17 mouse cellular contexts compared by ENCODE assay signal in genomic region chr1:138145148-138145547, GRCm38 (mm10). TPM values are rescaled to one million over a fixed set of nuclear protein-coding genes. Genes with fewer than 3 reads are reported as not detected.
"Had no signal": no experiment of that assay in that cellular context is flagged by ENCODE, and none has a peak within 500 bp of the region (broad histone marks: within the 10 kb centered on the region; RNA-seq: fewer than 3 reads in every experiment).

No protein-coding gene starts in this region.

- H3K4me3 ChIP-seq: layer of hippocampus, adult 2 months; left cerebral cortex, adult 2 months; limb, embryonic 15.5 days; liver, embryonic 13.5 days; midbrain, embryonic 13.5 days; myocyte; neural tube, embryonic 12.5 days had no signal

- DNase-seq: kidney, adult 9 months; kidney, postnatal 36 days; liver, embryonic 13.5 days; lung, adult 18-20 months; lung, postnatal 4 days; right cerebral cortex, postnatal 4 days; spleen, adult 18-20 months; thymus, adult 18-20 months; thymus, postnatal 36 days had no signal

- H3K4me1 ChIP-seq: limb, embryonic 15.5 days; liver, embryonic 13.5 days; neural tube, embryonic 12.5 days had no signal

- H3K4me2 ChIP-seq: limb, embryonic 15.5 days; liver, embryonic 13.5 days; midbrain, embryonic 13.5 days; neural tube, embryonic 12.5 days had no signal

- H3K9ac ChIP-seq: limb, embryonic 15.5 days; liver, embryonic 13.5 days; midbrain, embryonic 13.5 days; neural tube, embryonic 12.5 days had no signal

- H3K9me3 ChIP-seq: limb, embryonic 15.5 days; liver, embryonic 13.5 days; midbrain, embryonic 13.5 days; neural tube, embryonic 12.5 days had no signal

- ATAC-seq: intestine, postnatal 0 days; midbrain, embryonic 13.5 days had no signal

- H3K27ac ChIP-seq: kidney, postnatal 0 days; layer of hippocampus, adult 2 months; left cerebral cortex, adult 2 months; limb, embryonic 15.5 days; liver, embryonic 13.5 days; midbrain, embryonic 13.5 days; neural tube, embryonic 12.5 days had no signal

- H3K36me3 ChIP-seq: limb, embryonic 15.5 days; liver, embryonic 13.5 days; midbrain, embryonic 13.5 days; neural tube, embryonic 12.5 days had no signal

- H3K27me3 ChIP-seq: limb, embryonic 15.5 days; liver, embryonic 13.5 days; midbrain, embryonic 13.5 days; neural tube, embryonic 12.5 days had no signal

RNA-seq across cellular contexts. Expression of gene Ptprc, which starts 30.4 kb away (rescaled TPM):
- polyA plus RNA-seq: myocyte had no signal
